Mouse (Mus musculus): ENCODE results near the gene Nme7. TPM values are rescaled to one million over a fixed set of nuclear protein-coding genes. Genes with fewer than 3 reads are reported as not detected.

The Nme7 gene
- polyA plus RNA-seq, 1 experiment: 10.7 TPM

- Histone ChIP-seq H3K27me3 (ENCODE audit: control insufficient read depth, insufficient read depth, insufficient read length) (no peaks in the 10 kb centered on the region), H3K4me3 (no peak overlapping the region), H3ac (ENCODE audit: control insufficient read depth, insufficient read length) (no peak overlapping the region), H3K36me3 (ENCODE audit: control insufficient read depth, insufficient read depth) (no peaks in the 10 kb centered on the region), H3K4me2 (ENCODE audit: low read depth) (no peak overlapping the region), H3K79me2 (ENCODE audit: control insufficient read depth, insufficient read depth) (no peaks in the 10 kb centered on the region)
- TF ChIP-seq POLR2AphosphoS2 (IDR thresholded peaks at IDR 0.05; ENCODE audit: insufficient read length, low read depth): no peak
- TF ChIP-seq REST (IDR thresholded peaks at IDR 0.05; ENCODE audit: insufficient read depth, insufficient read length): no peak
- no peak for TF ChIP-seq E2F4 (IDR thresholded peaks at IDR 0.05; ENCODE audit: insufficient read depth)
- TF ChIP-seq POLR2A (IDR thresholded peaks at IDR 0.05; ENCODE audit: insufficient read length, low read depth): no peak
- no peak for TF ChIP-seq SRF (IDR thresholded peaks at IDR 0.05; ENCODE audit: control insufficient read depth, insufficient read length, low read depth)
- no peak for TF ChIP-seq TCF12 (IDR thresholded peaks at IDR 0.05; ENCODE audit: insufficient read depth, poor library complexity, severe bottlenecking)
- no peak for TF ChIP-seq USF1 (IDR thresholded peaks at IDR 0.05; ENCODE audit: low read depth)
- no peak for TF ChIP-seq TCF3 (IDR thresholded peaks at IDR 0.05; ENCODE audit: insufficient read length, low read depth)
- TF ChIP-seq MAX (IDR thresholded peaks at IDR 0.05; ENCODE audit: low read depth): no peak
- no peak for TF ChIP-seq MYOD1 (IDR thresholded peaks at IDR 0.05; ENCODE audit: control insufficient read depth in 1 of 3, insufficient read length in 2 of 3, low read depth in 2 of 3)
- no peak for TF ChIP-seq CEBPB (IDR thresholded peaks at IDR 0.05; ENCODE audit: insufficient read depth, poor library complexity, severe bottlenecking)
- no peak for TF ChIP-seq MYOG (IDR thresholded peaks at IDR 0.05; ENCODE audit: control insufficient read depth in 1 of 3, insufficient read depth in 1 of 3, insufficient read length in 2 of 3, low read depth in 2 of 3)
Measured at GRCm38 (mm10) chr1:164324878-164325277, 21.0 kb downstream of the Nme7 start.

GRCm38 (mm10) chr1:164326600-164327155, 22.8 kb downstream of the Nme7 start:
- Histone ChIP-seq H3K36me3 (ENCODE audit: control insufficient read depth, insufficient read depth) (no peaks in the 10 kb centered on the region), H3K27me3 (ENCODE audit: control insufficient read depth, insufficient read depth, insufficient read length) (no peaks in the 10 kb centered on the region), H3K4me3 (no peak overlapping the region), H3ac (ENCODE audit: control insufficient read depth, insufficient read length) (no peak overlapping the region), H3K4me2 (ENCODE audit: low read depth) (no peak overlapping the region), H3K79me2 (ENCODE audit: control insufficient read depth, insufficient read depth) (no peaks in the 10 kb centered on the region)
- TF ChIP-seq USF1 (IDR thresholded peaks at IDR 0.05; ENCODE audit: low read depth) (no peak), MYOD1 (IDR thresholded peaks at IDR 0.05; ENCODE audit: control insufficient read depth in 1 of 3, insufficient read length in 2 of 3, low read depth in 2 of 3) (no peak), MAX (IDR thresholded peaks at IDR 0.05; ENCODE audit: low read depth) (no peak), POLR2AphosphoS2 (IDR thresholded peaks at IDR 0.05; ENCODE audit: insufficient read length, low read depth) (no peak), REST (IDR thresholded peaks at IDR 0.05; ENCODE audit: insufficient read depth, insufficient read length) (no peak), TCF12 (IDR thresholded peaks at IDR 0.05; ENCODE audit: insufficient read depth, poor library complexity, severe bottlenecking) (no peak)

- no peaks in the 10 kb centered on the region for H3K27me3 ChIP-seq (ENCODE audit: control insufficient read depth, insufficient read depth, insufficient read length)
- no peak overlapping the region for H3K4me2 ChIP-seq (ENCODE audit: low read depth)
- H3ac ChIP-seq (ENCODE audit: control insufficient read depth, insufficient read length): no peak overlapping the region
- no peaks in the 10 kb centered on the region for H3K36me3 ChIP-seq (ENCODE audit: control insufficient read depth, insufficient read depth)
- no peaks in the 10 kb centered on the region for H3K79me2 ChIP-seq (ENCODE audit: control insufficient read depth, insufficient read depth)
- no peak overlapping the region for H3K4me3 ChIP-seq
- TF ChIP-seq MYOG (IDR thresholded peaks at IDR 0.05; ENCODE audit: control insufficient read depth in 1 of 3, insufficient read depth in 1 of 3, insufficient read length in 2 of 3, low read depth in 2 of 3) (no peak), CEBPB (IDR thresholded peaks at IDR 0.05; ENCODE audit: insufficient read depth, poor library complexity, severe bottlenecking) (no peak), POLR2A (IDR thresholded peaks at IDR 0.05; ENCODE audit: insufficient read length, low read depth) (no peak), SRF (IDR thresholded peaks at IDR 0.05; ENCODE audit: control insufficient read depth, insufficient read length, low read depth) (no peak), MYOD1 (IDR thresholded peaks at IDR 0.05; ENCODE audit: control insufficient read depth in 1 of 3, insufficient read length in 2 of 3, low read depth in 2 of 3) (no peak), REST (IDR thresholded peaks at IDR 0.05; ENCODE audit: insufficient read depth, insufficient read length) (no peak), MAX (IDR thresholded peaks at IDR 0.05; ENCODE audit: low read depth) (no peak), USF1 (IDR thresholded peaks at IDR 0.05; ENCODE audit: low read depth) (no peak), TCF3 (IDR thresholded peaks at IDR 0.05; ENCODE audit: insufficient read length, low read depth) (no peak), TCF12 (IDR thresholded peaks at IDR 0.05; ENCODE audit: insufficient read depth, poor library complexity, severe bottlenecking) (no peak), E2F4 (IDR thresholded peaks at IDR 0.05; ENCODE audit: insufficient read depth) (no peak), POLR2AphosphoS2 (IDR thresholded peaks at IDR 0.05; ENCODE audit: insufficient read length, low read depth) (no peak)
Measured at GRCm38 (mm10) chr1:164327764-164328163, 23.8 kb downstream of the Nme7 start.

GRCm38 (mm10) chr1:164332559-164332958, 28.6 kb downstream of the Nme7 start:
- Histone ChIP-seq H3K4me3 (no peak overlapping the region), H3K4me2 (ENCODE audit: low read depth) (no peak overlapping the region), H3K36me3 (ENCODE audit: control insufficient read depth, insufficient read depth) (peaks cover 4% of the 10 kb centered on the region), H3K27me3 (ENCODE audit: control insufficient read depth, insufficient read depth, insufficient read length) (no peaks in the 10 kb centered on the region), H3ac (ENCODE audit: control insufficient read depth, insufficient read length) (no peak overlapping the region), H3K79me2 (ENCODE audit: control insufficient read depth, insufficient read depth) (no peaks in the 10 kb centered on the region)
- no peak for TF ChIP-seq TCF3 (IDR thresholded peaks at IDR 0.05; ENCODE audit: insufficient read length, low read depth)
- no peak for TF ChIP-seq MAX (IDR thresholded peaks at IDR 0.05; ENCODE audit: low read depth)
- no peak for TF ChIP-seq REST (IDR thresholded peaks at IDR 0.05; ENCODE audit: insufficient read depth, insufficient read length)
- no peak for TF ChIP-seq MYOD1 (IDR thresholded peaks at IDR 0.05; ENCODE audit: control insufficient read depth in 1 of 3, insufficient read length in 2 of 3, low read depth in 2 of 3)
- no peak for TF ChIP-seq SRF (IDR thresholded peaks at IDR 0.05; ENCODE audit: control insufficient read depth, insufficient read length, low read depth)

- H3K36me3 ChIP-seq (ENCODE audit: control insufficient read depth, insufficient read depth): peaks cover 4% of the 10 kb centered on the region
- TF ChIP-seq POLR2A (IDR thresholded peaks at IDR 0.05; ENCODE audit: insufficient read length, low read depth) (no peak), SRF (IDR thresholded peaks at IDR 0.05; ENCODE audit: control insufficient read depth, insufficient read length, low read depth) (no peak), MYOG (IDR thresholded peaks at IDR 0.05; ENCODE audit: control insufficient read depth in 1 of 3, insufficient read depth in 1 of 3, insufficient read length in 2 of 3, low read depth in 2 of 3) (no peak), TCF3 (IDR thresholded peaks at IDR 0.05; ENCODE audit: insufficient read length, low read depth) (no peak), MAX (IDR thresholded peaks at IDR 0.05; ENCODE audit: low read depth) (no peak), CEBPB (IDR thresholded peaks at IDR 0.05; ENCODE audit: insufficient read depth, poor library complexity, severe bottlenecking) (no peak), POLR2AphosphoS2 (IDR thresholded peaks at IDR 0.05; ENCODE audit: insufficient read length, low read depth) (no peak), TCF12 (IDR thresholded peaks at IDR 0.05; ENCODE audit: insufficient read depth, poor library complexity, severe bottlenecking) (no peak), MYOD1 (IDR thresholded peaks at IDR 0.05; ENCODE audit: control insufficient read depth in 1 of 3, insufficient read length in 2 of 3, low read depth in 2 of 3) (no peak), REST (IDR thresholded peaks at IDR 0.05; ENCODE audit: insufficient read depth, insufficient read length) (no peak), USF1 (IDR thresholded peaks at IDR 0.05; ENCODE audit: low read depth) (no peak), E2F4 (IDR thresholded peaks at IDR 0.05; ENCODE audit: insufficient read depth) (no peak)
- H3ac ChIP-seq (ENCODE audit: control insufficient read depth, insufficient read length): no peak overlapping the region
- H3K4me2 ChIP-seq (ENCODE audit: low read depth): no peak overlapping the region
- H3K79me2 ChIP-seq (ENCODE audit: control insufficient read depth, insufficient read depth): no peaks in the 10 kb centered on the region
- H3K4me3 ChIP-seq: no peak overlapping the region
- no peaks in the 10 kb centered on the region for H3K27me3 ChIP-seq (ENCODE audit: control insufficient read depth, insufficient read depth, insufficient read length)
Measured at GRCm38 (mm10) chr1:164335435-164335834, 31.5 kb downstream of the Nme7 start.

All from myocyte (in vitro differentiated cells).